Mouse (Mus musculus) pancreas, adult 10 weeks (tissue): Measurements from ENCODE around the gene Crygd. TPM values are rescaled to one million over a fixed set of nuclear protein-coding genes. Genes with fewer than 3 reads are reported as not detected.

Source experiments
- polyA plus RNA-seq: library from polyadenylated mRNA; stranded (reverse); fragments of 350-450 nt; fragmentation: Illumina TruSeq; extraction: RNeasy Lipid Tissue Mini Kit (QIAGEN cat#74804); gene quantifications from one replicate; pipeline ENCODE4 v1.2.3, GENCODE M21; 2015; ENCODE audit warnings: low read depth, low replicate concordance; ENCODE audit not compliant: insufficient read depth

Crygd gene
- polyA plus RNA-seq, result not detected

DNA sequence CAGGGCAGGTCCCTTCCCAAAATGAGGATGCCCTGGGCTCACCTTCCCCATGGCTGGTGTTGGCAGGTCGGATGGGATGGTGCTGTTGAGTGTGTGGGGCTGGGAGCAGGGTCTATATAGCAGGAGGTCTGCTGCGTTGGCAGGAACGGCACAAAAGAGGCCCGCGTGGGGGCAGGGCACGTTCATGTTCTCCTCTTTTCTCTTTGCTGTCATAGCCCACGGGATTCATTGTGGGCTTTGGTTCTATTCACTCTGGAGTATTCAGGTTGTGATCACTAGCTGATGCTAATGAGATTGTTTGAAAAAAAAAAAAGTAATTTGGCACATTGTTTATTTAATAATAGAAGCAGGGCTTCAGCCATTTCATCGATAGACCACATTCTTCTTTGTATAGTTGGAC, at the start of gene Crygd:
Gene Crygd (minus strand): TSS at position 101 of the 400 bp plus-strand sequence.

DNA sequence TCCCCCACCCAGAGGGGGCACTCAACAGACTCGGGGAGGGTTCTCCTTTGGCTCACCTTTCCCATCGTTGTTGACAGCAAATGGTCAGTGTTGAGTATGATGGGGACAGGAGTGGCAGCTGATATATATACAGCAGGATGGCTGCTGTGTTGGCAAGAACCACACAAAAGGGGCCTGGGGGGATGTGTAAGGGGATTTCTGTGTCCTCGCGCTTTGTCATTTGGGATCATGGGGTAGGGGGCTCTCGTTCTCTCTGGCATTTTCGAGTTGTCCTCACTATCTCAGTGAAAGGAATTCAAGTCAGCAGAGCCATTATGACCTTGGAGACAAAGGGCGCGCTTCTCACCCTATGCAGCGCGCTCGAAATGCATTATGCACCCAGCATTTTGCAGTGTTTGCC, 40.0 kb upstream of the Crygd start, which contains the start of gene Cryga:
Gene Cryga (minus strand): TSS at position 101 of the 400 bp plus-strand sequence.

DNA sequence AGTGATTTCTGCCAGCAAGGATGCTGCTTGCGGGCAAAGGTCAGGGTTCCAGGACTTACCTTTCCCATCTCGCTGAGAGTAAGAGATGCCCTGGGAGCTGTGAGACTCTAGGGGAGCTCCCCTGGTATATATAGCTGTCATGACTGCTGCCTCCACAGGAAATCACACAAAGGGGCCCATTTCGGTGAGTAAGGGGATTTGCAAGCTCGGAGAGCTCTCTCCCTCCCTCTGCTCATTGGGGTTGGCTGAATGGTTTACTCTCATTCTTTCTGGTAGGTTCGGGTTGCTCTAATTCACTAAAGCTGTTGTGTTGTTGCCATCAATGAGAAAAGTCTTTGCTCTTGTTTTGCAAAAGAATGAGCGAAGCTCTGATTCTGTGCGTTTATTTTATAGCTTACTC, 18.9 kb upstream of the Crygd start, which contains the start of gene Crygb:
Gene Crygb (minus strand): TSS at position 101 of the 400 bp plus-strand sequence.

DNA sequence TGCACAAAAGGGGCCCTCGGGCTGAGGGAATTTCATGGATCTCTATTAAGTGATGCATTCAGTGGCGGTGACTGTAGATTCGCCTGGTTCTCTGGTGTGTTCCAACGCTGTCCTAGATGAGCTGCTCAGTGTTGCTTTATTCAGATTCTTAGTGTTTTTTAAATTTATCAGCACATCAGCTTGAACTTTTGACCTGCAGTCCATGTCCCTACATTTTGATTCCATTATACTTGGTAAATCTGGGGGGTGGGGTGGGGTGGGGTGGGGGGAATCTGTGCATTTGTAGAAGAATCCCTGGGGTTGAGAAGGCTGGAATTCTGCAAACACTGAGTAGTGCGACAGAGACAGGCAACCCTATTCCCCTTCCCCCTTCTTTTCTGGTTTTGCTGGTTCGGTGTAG, 10.3 kb upstream of the Crygd start, which contains the start of gene Crygc:
Gene Crygc (minus strand): TSS at position 101 of the 400 bp plus-strand sequence.

GRCm38 (mm10) chr1:65050952-65051351, 12.3 kb downstream of the Crygd start, which contains the start of gene Cryge:
Gene Cryge, minus strand, starts transcription at chr1:65051149.

DNA sequence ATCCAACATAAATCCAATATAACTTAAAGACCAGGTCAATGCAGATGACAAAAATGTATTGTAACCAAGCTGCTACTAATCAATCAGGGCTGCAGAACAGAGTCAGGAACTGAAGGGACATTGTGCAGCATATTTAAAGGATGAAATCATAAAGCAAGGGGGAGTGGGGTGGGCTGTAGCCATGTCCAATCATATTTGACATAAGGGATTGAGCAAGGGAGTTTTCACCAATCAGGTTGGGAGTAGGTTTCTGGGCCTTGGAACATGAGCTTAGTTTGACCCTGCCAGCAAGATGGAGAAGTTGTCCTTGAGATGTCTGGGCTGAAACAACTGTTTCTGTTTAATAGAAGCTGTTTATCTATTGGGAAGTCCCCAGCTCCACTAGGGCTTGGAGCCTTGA, 30.6 kb downstream of the Crygd start, which contains the start of gene Akr1cl:
Gene Akr1cl (minus strand): TSS at position 119 of the 400 bp plus-strand sequence.

Other genes starting within 250 kb of the Crygd start
- 1.3 TPM for gene Plekhm3, start 106.6 kb downstream of the Crygd start, polyA plus RNA-seq
- gene Akr1cl, start 30.7 kb downstream of the Crygd start, polyA plus RNA-seq, result not detected
- gene Cryge, start 12.3 kb downstream of the Crygd start, polyA plus RNA-seq, result not detected
- not detected for gene Crygc, start 10.2 kb upstream of the Crygd start, polyA plus RNA-seq
- gene Crygb, start 18.8 kb upstream of the Crygd start, polyA plus RNA-seq, result not detected
- gene Cryga, start 39.9 kb upstream of the Crygd start, polyA plus RNA-seq, result not detected
- not detected for gene Gm28845, start 56.1 kb upstream of the Crygd start, polyA plus RNA-seq
- gene D630023F18Rik, start 59.8 kb upstream of the Crygd start, polyA plus RNA-seq, result not detected
- gene Idh1, start 123.0 kb upstream of the Crygd start, polyA plus RNA-seq, result 12.2 TPM
- 4.5 TPM for gene Pikfyve, start 123.2 kb upstream of the Crygd start, polyA plus RNA-seq
- not detected for gene Pth2r, start 218.6 kb upstream of the Crygd start, polyA plus RNA-seq